Mouse (Mus musculus) embryonic fibroblast, embryonic 13.5 days (primary cell): ENCODE results near the gene 1700029I15Rik.

Source experiments
- CTCF ChIP-seq: IDR thresholded peaks from 2 replicates; pipeline ENCODE4 v1.5.1; 2011; ENCODE audit warnings: mild to moderate bottlenecking, control low read depth, low read length, moderate library complexity, borderline replicate concordance; ENCODE audit not compliant: insufficient read depth
- POLR2A ChIP-seq: IDR thresholded peaks from 2 replicates; pipeline ENCODE4 v1.6.1; 2011; ENCODE audit warnings: low read depth, mild to moderate bottlenecking, control low read depth, low read length, moderate library complexity

DNA sequence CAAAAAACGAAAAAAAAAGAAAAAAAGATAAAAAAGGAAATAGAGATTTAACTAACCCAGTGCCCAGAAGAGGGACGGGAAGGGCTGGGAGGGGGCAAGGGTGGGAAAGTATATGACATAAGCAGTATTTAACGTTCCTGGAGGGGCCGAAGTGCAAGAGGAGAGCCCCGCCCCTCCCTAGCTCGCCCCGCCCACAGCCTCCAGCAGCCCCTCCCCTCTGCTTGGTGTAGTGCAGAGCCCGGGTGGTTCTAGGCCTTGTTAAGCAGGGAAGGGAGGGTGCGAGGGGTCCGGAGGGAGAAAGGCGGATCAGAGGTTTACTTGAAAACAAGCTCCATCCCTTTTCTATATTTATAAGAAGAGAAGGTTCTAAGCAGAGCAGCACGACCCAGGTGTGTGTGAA is 21.4 kb upstream of the 1700029I15Rik start:
- no peak for TF ChIP-seq POLR2A
- no peak for TF ChIP-seq CTCF
